Mouse (Mus musculus) cerebellum, postnatal 36 days (tissue): Measurements from ENCODE around the gene Gm11034.
A peak's percentile ranks its signal among the peaks of the same experiment; 100 is the strongest.

Source experiments
- DNase-seq, 2 experiments: peaks; one replicate each; pipeline ENCODE4 v3.0.0; 2021 to 2022; ENCODE audit warnings: mixed read lengths in 2 of 2

The Gm11034 gene

DNA sequence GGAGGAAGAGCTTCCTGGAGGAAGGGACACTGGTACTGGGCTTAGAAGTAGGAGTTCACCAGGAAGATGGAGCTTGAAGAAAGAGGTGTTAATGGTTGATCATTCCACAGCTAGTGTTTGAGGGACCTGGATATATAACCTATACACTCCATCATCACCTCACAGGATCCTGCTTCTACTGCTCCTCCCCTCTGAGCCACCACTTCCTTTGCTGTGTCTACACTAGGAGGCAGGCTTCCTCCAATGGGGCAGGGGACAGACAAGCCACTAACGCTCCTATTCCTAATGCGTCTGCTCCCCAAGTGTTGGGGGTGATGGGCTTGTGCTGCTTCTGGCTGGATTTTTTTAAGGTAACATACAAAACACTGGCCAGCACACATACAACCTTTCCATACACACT is 2.7 kb downstream of the Gm11034 start:
- DNase-seq, result no peak

DNA sequence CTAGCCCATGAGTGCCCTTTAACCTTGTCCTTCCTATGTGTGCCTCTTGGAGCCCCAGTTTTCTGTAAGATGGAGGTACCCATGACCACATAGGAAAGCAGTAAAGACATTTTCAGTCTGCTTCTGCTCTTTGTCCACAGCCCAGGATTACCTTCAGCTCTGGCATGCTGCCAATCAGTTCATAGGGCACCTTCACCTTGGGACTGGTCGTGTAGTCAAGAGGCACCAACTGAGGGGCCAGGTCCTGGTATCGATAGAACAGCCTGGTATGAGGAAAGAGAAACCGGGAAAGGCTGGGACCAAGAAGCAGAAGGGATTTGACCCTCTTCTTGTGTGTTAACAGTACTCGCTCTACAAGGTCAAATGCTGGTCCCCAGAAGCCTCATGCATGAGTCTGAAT is 3.2 kb downstream of the Gm11034 start:
- DNase-seq, result no peak

DNA sequence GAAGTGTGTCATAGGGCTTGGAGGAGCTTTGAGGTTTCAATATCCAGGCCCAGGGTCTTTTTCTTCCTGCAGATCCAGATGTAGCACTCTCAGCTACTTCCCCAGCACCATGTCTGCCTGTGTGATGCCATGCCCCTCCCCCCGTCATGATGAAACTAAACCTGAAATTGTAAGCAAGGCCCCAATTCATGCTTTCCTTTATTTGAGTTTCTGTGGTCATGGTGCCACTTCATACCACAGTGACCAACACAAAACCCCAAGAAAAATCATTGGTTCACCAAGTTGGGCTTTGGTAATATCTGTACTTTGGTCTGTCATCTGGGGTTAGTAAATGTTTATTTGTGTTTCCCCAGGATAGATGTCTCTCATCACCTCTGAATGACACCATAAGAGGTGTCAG is 4.9 kb downstream of the Gm11034 start:
- no peak for DNase-seq

DNA sequence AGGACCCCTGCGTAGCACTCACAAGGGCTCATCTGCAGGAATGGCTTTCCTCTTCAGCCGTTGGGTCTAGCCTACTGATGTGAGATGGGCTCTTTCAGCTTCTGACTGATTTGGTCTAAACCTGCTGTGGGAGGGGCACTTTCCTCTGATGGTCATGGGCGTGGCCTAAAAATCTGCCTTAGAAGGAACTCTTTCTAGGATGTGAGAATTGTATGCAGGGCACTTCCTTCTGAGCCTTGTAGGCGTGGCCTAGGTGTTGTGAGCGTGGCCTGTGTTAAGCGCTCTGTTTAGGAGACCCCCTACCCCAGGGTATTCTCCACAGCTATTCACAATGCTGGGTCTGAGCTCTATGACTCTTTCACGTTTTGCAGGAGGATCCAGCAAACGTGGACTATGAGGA is 15.4 kb downstream of the Gm11034 start:
- DNase-seq, result no peak

DNA sequence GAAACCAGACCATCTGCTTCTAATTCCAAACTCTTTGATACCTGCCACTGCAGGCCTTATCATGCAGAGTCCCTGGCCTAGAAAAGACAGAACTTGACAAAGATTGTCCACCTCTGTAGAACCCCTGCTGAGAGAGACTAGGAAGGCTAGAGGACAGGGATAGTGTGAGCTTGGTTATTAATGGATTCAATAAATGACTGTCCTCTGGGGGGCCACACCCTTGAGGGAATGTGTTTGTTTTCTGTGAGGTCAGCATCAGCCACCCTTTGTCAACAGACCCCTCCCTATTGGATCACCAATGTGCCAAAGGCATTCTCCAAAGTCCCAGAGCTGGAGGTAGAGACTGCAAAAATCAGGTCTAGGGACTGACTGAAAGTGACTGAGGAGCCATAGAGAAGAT is 21.4 kb downstream of the Gm11034 start:
- DNase-seq, result no peak

DNA sequence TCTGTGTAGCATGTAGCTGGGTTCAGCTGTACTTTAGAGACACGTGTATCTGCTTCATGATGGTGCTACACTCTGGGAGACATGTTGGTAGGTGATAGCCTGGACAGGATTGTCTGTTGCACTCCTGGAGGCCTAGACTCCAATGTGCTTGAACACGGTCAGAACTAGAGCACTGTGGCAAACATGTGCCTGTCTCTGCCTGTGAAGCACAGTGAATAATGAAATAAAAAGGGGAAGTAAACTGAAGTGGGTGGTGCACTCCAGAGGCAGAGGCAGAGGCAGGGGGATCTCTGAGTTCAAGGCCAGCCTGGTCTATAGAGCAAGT is 23.3 kb downstream of the Gm11034 start:
- DNase-seq, result no peak

DNA sequence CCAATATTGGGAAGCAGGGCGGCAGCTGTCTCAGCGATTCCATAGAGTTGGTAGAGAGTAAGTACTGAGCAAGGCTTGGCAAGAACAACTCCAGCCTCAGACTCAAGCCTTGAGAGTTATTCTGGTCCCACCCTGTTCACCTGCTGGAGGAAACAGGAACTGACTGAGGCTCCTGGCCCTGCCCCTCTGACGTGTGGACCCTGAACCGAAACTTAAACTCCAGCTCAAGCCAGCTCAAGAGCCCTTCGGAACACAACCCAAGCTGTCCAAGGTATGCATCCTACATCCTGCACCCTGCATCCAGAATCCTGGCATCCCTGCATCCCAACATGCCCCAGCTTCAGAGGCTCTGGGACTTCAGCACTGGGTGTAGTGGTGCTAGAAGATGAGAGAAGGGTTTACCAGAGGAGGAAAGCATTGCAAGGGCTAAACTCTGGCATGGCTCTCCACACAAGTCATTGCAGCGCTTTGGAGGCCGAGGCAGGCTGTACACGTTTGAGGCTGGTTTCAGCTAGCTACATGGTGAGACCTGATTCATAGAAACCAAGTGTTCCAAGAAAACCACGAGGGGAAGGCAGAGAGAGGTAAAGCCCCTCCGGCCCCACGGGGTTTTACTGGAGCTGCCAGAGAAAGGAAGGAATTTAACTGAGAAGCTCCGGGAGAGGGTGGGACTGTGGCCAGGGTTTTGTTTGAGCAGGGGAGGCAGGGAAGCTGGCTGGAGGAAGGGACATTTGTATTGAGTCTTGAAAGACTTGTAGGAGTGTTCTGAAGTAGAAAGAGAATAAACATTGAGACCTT is 23.8 kb downstream of the Gm11034 start, which contains the start of gene Hsh2d:
TSS of gene Hsh2d (plus strand) at position 222 of the 798 bp plus-strand sequence.
- DNase-seq, result no peak

DNA sequence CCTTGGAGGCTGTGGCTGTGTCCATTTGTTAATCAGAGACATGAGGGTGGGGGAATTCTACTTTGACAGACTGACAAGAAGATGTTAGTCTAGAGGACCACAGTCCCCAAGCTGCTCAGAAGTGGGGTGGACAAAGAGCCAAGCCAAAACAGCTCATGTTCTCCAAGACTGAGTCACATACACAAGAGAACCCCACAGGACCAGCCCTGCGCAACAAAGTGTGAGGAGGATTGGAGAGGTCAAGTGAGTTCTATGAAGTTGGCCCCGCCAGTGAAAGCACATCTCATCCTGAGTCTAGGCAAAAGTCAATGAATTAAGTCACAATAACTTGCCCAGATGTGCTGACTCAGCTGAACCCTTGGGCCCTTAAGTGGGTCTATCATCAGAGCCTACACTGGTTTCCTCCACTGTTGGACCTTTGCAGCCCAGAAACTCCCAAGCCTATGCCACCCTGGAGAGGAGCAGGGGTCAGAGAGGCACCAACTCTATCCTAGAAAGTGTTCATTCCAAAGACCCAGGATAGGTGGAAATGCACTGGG is 25.6 kb downstream of the Gm11034 start:
- DNase-seq, result no peak

DNA sequence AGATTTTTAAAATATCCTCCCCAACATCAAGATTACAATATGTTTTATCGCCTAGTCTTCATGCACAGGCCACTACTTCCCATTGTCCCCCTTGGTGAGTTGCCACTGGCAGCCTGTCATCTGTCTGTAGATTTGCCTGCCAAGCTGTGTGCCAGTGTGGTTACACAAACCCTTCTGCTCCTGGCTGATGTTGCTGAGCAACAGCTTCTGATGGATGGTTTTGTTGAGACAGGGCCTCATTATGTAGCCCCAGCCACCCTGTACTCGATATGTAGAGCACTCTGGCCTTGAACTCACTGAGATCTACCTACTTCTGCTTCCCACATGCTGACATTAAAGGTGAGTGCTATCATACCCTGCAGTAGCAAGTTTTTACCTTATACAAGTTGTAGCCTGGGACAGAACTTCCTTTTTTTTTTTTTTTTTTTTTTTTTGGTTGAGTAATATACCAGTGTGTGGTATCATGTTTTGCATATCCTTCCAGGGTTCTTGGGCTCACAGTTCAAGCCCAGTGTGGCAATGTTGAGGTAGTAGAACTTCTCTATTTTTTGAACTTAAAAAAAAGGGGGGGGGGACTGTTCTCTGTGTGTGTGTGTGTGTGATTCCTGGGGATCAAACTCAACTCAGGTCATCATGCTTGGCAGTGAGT is 29.8 kb downstream of the Gm11034 start:
- DNase-seq, result no peak

DNA sequence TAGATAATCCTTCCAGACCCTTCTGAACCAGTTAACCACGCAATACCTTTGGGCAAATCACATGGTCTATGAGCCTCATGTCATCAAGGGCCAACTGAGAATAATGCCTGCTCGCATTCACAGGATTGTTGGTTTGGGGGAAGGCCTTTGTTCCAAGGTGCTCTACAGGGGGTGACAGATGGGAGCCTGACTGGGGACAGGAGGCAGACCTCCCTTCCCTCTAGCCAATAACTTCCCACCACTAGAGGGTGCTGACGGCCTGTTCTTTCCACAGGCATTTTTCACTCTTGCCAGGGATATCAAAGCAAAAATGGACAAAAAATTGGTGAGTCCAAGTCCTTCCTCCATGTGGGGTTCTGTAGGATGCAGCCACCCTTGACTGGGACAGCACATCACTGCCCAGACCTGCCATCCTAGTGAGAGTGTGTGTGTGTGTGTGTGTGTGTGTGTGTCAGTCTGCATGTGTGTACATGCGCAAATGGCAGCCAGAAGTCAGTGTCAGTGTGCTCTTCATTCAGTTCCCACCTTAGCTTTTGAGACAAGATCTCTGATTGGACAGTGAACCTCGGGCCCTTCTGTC is 36.0 kb downstream of the Gm11034 start:
- peak; percentile 74 to 79 for DNase-seq

DNA sequence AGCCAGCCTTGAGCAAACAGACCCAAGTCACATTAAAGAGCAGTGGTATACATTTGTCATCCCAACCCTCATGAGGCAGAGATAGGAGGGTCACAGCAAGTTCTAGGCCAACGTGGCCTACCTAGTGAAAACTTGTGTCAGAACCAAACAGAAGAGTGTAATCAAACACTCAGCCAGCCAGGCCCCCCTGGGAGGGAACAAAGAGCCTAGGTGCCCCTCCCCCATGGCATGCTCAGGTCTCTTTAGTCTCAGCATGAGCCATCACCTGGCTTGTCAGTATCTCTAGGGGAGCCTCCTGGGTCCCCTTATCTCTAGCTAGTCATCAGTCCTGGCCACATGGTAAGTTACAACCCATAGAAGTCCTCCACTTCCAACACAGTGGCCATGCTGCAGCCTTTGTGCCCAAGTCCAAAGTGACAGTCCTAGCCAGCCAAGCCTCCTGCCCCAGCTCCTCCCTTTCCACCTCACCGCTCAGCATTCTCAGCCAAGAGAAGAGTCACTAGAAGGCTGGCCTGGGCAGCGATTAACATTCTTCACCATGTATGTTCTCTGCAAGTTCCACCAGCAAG is 43.7 kb downstream of the Gm11034 start:
- no peak for DNase-seq

DNA sequence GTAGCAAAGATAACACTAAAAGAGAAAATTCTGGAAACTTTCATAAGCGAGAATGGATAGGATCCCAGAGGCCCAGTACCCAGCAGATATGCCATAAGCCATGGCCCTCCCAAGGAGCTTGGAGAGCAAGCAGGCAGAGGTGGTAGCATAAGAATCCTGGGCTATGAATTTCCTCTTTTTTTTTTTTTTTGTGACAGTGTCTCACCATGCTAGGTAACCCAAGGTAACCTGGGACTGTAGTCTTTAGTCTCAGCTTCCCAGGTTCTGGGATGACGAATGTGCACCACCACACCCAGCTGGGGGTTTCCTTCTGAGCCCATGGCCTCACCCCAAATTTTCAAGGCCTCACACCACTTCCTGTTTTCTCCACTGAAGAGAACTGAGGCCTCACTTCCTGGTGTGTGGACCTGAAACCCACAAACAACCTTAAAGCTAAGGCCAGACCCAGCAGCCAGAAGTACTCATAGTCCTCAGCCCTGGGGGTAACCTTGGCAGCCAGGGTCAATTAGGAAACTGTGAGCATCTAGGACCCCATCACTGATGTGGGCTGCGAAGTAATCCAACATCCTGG is 44.3 kb downstream of the Gm11034 start:
- DNase-seq, result no peak
